Mouse (Mus musculus) embryonic fibroblast, embryonic 13.5 days (primary cell): ENCODE data around the gene Zfp53. TPM values are rescaled to one million over a fixed set of nuclear protein-coding genes. Genes with fewer than 3 reads are reported as not detected.
A peak's percentile ranks its signal among the peaks of the same experiment; 100 is the strongest.
"Not testable (repeated sequence)": the region's sequence is repeated elsewhere in the genome, so short reads cannot be mapped to it uniquely, and the experiment has no call there.

ENCODE experiments used
- H3K27ac ChIP-seq: 2 replicates; pipeline ENCODE4 v1.5.1; 2012; ENCODE audit warnings: low read length, control low read depth, inconsistent platforms; ENCODE audit not compliant: insufficient read depth
- H3K4me1 ChIP-seq: 2 replicates; pipeline ENCODE4 v1.6.1; 2011; ENCODE audit warnings: low read length; ENCODE audit not compliant: control insufficient read depth, insufficient read depth
- H3K4me3 ChIP-seq: 2 replicates; pipeline ENCODE4 v1.5.1; 2011; ENCODE audit warnings: mild to moderate bottlenecking, control low read depth, low read length; ENCODE audit not compliant: insufficient read depth
- CTCF ChIP-seq: IDR thresholded peaks from 2 replicates; pipeline ENCODE4 v1.5.1; 2011; ENCODE audit warnings: mild to moderate bottlenecking, control low read depth, low read length, moderate library complexity, borderline replicate concordance; ENCODE audit not compliant: insufficient read depth
- POLR2A ChIP-seq: IDR thresholded peaks from 2 replicates; pipeline ENCODE4 v1.6.1; 2011; ENCODE audit warnings: low read depth, mild to moderate bottlenecking, control low read depth, low read length, moderate library complexity
- polyA plus RNA-seq: library from polyadenylated mRNA; stranded (reverse); fragments of >200 nt; gene quantifications from 2 replicates; pipeline ENCODE4 v1.2.4, GENCODE M21; 2011; ENCODE audit warnings: low read depth; ENCODE audit not compliant: missing spikeins, insufficient read length

Zfp53 gene
- polyA plus RNA-seq: 10.8 and 14.7 TPM in 2 replicates

- H3K27ac ChIP-seq: peak within 1 kb of the TSS; percentile 6; the same call in 1 of the 2 replicates
- TF ChIP-seq POLR2A (peak; percentile 90), CTCF (no peak)
- H3K4me3 ChIP-seq: peak within 1 kb of the TSS; percentile 82
Observed at GRCm38 (mm10) chr17:21488760-21489499, at the start of gene Zfp53. Gene Zfp53, plus strand, starts transcription at chr17:21488998.

GRCm38 (mm10) chr17:21449669-21450068, 39.1 kb upstream of the Zfp53 start:
- H3K27ac ChIP-seq: peak overlapping the region; percentile 77
- TF ChIP-seq POLR2A (no peak), CTCF (no peak)
- peaks cover 5% of the 10 kb centered on the region; the same call in 1 of the 2 replicates for H3K4me1 ChIP-seq
- peak overlapping the region; percentile 28 for H3K4me3 ChIP-seq

More at GRCm38 (mm10) chr17:21488760-21489499, at the start of gene Zfp53:
- no peaks in the 10 kb centered on the region for H3K4me1 ChIP-seq

DNA sequence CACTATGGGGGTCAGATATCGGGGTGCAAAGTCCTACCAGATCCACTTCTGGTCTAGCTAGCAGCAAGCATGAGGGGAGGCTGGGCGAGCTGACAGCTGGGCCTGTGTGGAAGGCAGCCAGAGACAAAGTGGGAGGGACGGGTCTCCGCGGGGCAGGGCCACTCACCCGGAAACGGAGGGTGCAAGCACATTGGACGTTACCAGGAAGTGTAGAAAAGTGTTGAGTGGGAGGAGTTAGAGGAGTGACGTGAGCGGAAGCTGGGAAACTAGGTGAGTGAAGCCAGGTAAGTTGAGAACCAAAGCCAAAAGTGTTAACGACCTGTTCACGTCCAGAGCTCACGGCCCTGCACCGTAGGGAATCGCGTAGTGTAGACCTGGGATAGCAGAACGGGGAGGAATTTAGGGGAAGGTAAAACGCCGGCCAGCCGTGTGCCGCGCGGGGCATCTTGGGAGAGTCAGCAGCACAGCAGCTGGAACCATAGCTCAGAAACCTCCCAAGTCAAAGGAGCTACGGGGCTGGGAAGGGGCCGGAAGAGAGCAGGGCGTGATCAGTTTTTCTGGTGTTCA, 38.6 kb upstream of the Zfp53 start, which contains the start of gene Zfp51:
Gene Zfp51 (plus strand): TSS at position 237 of the 567 bp plus-strand sequence.
- TF ChIP-seq POLR2A: peak; percentile 84
- TF ChIP-seq CTCF: no peak
- H3K4me3 ChIP-seq: peak within 1 kb of the TSS; percentile 57
- peak within 1 kb of the TSS; percentile 77 for H3K27ac ChIP-seq
- H3K4me1 ChIP-seq: peaks cover 5% of the 10 kb centered on the region; the same call in 1 of the 2 replicates

- H3K4me1 ChIP-seq: no peaks in the 10 kb centered on the region
- H3K27ac ChIP-seq: peak overlapping the region; percentile 65; the same call in 1 of the 2 replicates
- H3K4me3 ChIP-seq: no peak overlapping the region
- no peak for TF ChIP-seq POLR2A
- no peak for TF ChIP-seq CTCF
Observed at GRCm38 (mm10) chr17:21463550-21463949, 25.2 kb upstream of the Zfp53 start.

DNA sequence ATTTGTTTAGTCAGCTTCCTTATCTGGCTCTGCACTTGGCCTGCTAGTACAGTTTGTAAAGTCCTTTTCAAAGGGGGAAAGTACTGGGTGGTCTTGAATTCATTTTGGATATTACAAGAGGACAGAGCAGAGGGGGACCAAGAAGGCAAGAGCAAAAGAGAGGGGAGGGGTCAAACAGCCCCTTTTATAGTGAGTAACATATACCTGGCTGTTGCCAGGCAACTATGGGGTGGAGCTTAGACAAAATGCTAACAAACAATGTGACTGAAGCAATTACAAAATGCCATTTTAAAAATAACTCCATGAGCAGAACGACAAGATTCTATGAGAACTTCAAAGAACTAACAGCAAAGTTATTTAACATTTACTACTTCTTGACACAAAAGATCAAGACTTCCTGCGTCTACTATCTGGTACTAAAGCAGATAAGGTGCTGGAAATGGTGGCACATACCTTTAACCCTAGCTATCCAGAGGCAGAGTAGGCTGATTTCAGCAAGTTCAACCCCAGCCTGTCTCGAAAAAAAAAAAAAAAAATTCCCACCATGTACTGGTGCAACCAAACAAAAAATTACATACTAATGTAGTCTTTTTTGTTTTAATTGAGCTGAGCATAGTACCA, 16.7 kb upstream of the Zfp53 start:
- Histone ChIP-seq H3K4me1 (peaks cover 8% of the 10 kb centered on the region), H3K27ac (peak overlapping the region; percentile 87; the same call in 1 of the 2 replicates), H3K4me3 (no peak overlapping the region)
- TF ChIP-seq CTCF: no peak
- no peak for TF ChIP-seq POLR2A

DNA sequence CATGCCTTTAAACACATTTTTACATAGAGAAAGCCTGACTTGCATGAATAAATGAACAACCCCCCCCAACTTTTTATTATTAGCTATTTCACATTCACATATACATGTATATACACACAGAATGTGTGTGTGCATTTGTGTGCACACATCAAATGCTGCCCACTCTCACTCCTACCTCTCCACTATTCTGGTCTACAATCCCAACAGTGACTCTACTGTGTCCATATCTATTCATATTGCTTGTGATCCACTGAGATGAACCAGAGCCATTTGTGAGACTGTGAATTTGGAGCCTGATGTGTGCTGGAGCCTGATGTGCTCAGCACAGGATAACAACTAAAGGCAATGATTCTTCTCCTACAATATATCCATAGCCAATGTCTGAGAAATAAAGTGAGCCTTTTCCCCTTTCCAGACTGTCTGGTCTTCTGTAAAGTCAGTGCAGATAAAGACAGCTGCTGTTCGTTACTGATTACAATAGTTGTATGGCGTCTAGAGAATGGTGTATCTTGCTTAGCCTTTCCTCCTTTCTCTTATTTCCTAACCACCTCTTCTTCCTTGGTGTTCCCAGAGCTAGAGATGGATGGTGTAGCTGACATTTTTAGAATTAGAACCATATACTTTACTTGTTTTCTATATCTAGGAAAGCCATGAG, 16.0 kb upstream of the Zfp53 start:
- no peak for TF ChIP-seq POLR2A
- no peak for TF ChIP-seq CTCF
- Histone ChIP-seq H3K27ac (peak overlapping the region; percentile 87), H3K4me3 (no peak overlapping the region), H3K4me1 (peaks cover 8% of the 10 kb centered on the region)

DNA sequence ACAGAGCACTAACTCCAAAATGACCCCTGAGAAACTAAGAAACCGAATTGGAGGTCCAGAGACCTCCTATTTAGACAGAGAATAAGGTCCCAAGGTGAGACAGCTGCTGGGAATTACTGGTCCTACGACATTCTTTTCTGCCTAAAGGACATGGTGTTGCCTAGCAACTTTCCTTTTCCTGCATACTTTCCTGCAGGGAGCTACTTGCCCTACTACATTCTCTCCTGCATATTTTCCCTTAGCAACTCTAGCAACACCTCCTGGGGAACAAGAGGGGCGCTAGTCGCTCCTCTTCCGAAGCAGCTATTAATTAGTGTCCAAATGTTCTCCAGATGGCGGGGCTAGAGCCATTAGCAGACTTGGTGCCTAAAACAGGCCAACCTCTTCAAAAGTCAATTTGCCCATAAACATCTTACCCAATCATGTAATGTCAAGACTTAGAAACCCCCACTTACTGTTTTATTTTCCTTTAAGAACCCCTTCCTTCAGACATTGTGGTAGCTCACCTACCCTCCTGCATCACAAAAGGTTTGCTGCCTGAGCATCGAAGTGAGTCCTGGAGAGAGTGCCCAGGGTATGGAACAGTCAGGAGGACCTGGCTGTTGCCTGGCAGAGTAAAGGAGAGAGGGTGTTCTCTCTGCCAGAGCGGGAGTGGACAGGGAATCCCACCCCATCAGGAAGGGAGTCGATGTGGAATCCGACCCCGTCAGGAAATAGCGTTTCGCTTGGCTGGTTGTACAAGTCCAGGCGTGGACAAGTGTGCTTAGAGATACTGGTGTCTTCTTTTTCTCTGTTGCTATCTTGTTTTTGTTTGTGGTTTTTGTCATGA, 15.2 kb upstream of the Zfp53 start:
- TF ChIP-seq POLR2A: no peak
- no peak for TF ChIP-seq CTCF
- H3K4me1 ChIP-seq: peaks cover 8% of the 10 kb centered on the region
- peak overlapping the region; percentile 87 for H3K27ac ChIP-seq
- no peak overlapping the region for H3K4me3 ChIP-seq

GRCm38 (mm10) chr17:21474729-21475128, 14.1 kb upstream of the Zfp53 start:
- Histone ChIP-seq H3K4me1 (peaks cover 10% of the 10 kb centered on the region), H3K4me3 (peak overlapping the region; percentile 27; the same call in 1 of the 2 replicates), H3K27ac (peak overlapping the region; percentile 93)

GRCm38 (mm10) chr17:21475290-21475689, 13.5 kb upstream of the Zfp53 start:
- not testable (repeated sequence) for H3K4me3 ChIP-seq
- Histone ChIP-seq H3K4me1 (peaks cover 10% of the 10 kb centered on the region), H3K27ac (peak overlapping the region; percentile 57; the same call in 1 of the 2 replicates)

DNA sequence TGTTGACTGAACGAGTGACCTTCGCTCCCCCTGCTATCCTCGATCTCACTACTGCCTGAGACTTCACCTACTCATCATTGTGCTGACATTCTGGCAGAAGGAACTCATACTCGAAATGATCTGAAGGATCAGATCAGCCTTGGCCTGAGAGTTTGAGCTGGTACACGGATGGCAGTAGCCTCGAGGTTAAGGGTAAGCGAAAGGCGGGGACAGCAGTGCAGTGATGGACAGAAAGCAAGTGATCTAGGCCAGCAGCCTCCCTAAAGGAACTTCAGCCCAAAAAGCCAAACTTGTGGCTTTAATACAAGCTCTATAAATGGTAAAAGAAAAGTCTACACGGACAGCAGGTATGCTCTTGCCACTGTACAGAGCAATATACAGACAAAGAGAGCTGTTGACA, 12.4 kb upstream of the Zfp53 start:
- Histone ChIP-seq H3K4me1 (peaks cover 10% of the 10 kb centered on the region), H3K27ac (peak overlapping the region; percentile 73)
- not testable (repeated sequence) for H3K4me3 ChIP-seq
